Mouse (Mus musculus): ENCODE data around the gene Osbpl10. TPM values are rescaled to one million over a fixed set of nuclear protein-coding genes. Genes with fewer than 3 reads are reported as not detected.

Gene Osbpl10
- polyA plus RNA-seq, 1 experiment = 0.25 TPM

GRCm38 (mm10) chr9:115217984-115218383 is 239.6 kb downstream of the Osbpl10 start:
- TF ChIP-seq GATA1 (IDR thresholded peaks at IDR 0.05; ENCODE audit: borderline replicate concordance, low read length) = no peak
- Histone ChIP-seq H3K4me1 (peaks cover 44% of the 10 kb centered on the region), H3K36me3 (replicated peaks; ENCODE audit: low read length) (no peaks in the 10 kb centered on the region), H3K27me3 (replicated peaks) (peaks cover 4% of the 10 kb centered on the region), H3K9me3 (no peaks in the 10 kb centered on the region), H3K4me3 (replicated peaks) (no peak overlapping the region)

DNA sequence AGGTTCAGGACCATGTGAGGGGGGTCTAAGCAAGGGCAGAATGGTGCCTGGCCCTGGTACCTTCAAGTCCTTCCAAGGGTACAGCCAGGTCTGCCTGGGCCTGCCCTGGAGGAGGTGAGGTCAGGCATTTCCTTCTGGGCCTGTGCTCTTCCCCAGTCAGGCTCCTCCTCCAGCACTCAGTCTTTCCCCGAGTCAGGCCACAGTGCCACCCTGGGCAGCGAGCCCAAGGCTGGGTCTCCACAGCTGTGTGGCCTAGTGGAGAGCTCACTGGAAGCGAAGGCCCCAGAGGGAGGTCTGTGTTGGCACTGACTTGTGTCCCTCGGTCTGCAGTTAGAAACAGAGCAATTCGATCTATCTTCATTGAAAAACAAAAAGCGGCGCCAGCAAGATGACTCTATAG is 242.1 kb downstream of the Osbpl10 start:
- Histone ChIP-seq H3K36me3 (replicated peaks; ENCODE audit: low read length) (no peaks in the 10 kb centered on the region), H3K4me1 (peaks cover 40% of the 10 kb centered on the region), H3K9me3 (no peaks in the 10 kb centered on the region), H3K4me3 (replicated peaks) (no peak overlapping the region), H3K27me3 (replicated peaks) (peaks cover 10% of the 10 kb centered on the region)
- TF ChIP-seq GATA1 (IDR thresholded peaks at IDR 0.05; ENCODE audit: borderline replicate concordance, low read length) = no peak
- no peak for TF ChIP-seq FLI1 (IDR thresholded peaks at IDR 0.05; ENCODE audit: low read length)

GRCm38 (mm10) chr9:115221265-115221664 is 242.9 kb downstream of the Osbpl10 start:
- TF ChIP-seq FLI1 (IDR thresholded peaks at IDR 0.05; ENCODE audit: low read length) (no peak), GATA1 (IDR thresholded peaks at IDR 0.05; ENCODE audit: borderline replicate concordance, low read length) (no peak)
- Histone ChIP-seq H3K4me3 (replicated peaks) (no peak overlapping the region), H3K27me3 (replicated peaks) (peaks cover 12% of the 10 kb centered on the region), H3K36me3 (replicated peaks; ENCODE audit: low read length) (no peaks in the 10 kb centered on the region), H3K4me1 (peaks cover 32% of the 10 kb centered on the region), H3K9me3 (no peaks in the 10 kb centered on the region)

DNA sequence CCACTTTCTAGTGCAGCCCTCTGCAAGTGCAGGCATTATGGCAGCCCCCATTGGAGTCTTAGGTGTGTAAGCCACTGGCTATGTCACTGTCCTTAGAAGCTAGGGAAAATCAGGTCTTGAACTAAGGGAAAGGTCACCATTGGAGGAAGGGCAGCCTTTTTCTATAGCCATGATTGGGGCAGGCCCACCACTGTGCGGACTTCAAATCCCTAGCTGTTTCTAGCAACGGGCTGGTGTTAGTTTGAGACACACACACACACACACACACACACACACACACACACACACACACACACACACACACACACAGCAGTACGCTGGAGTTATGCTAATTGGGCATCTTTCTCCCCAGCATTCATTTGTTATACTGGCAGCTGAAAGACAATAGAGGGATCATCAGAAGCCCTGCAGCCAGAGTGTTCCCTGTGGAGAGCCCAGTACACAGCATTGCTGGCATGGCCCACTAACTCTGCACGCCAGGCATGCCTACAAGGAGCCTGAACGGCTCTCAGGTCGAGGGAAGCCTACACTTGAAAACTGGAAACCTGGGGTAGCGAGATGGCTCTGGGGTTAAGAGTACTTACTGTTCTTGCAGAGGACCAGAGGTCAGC is 246.5 kb downstream of the Osbpl10 start:
- H3K9me3 ChIP-seq = no peaks in the 10 kb centered on the region
- H3K36me3 ChIP-seq (replicated peaks; ENCODE audit: low read length) = no peaks in the 10 kb centered on the region
- no peak overlapping the region for H3K4me3 ChIP-seq (replicated peaks)
- H3K4me1 ChIP-seq = peaks cover 41% of the 10 kb centered on the region
- peaks cover 14% of the 10 kb centered on the region for H3K27me3 ChIP-seq (replicated peaks)
- TF ChIP-seq FLI1 (IDR thresholded peaks at IDR 0.05; ENCODE audit: low read length) (no peak), GATA1 (IDR thresholded peaks at IDR 0.05; ENCODE audit: borderline replicate concordance, low read length) (no peak)

DNA sequence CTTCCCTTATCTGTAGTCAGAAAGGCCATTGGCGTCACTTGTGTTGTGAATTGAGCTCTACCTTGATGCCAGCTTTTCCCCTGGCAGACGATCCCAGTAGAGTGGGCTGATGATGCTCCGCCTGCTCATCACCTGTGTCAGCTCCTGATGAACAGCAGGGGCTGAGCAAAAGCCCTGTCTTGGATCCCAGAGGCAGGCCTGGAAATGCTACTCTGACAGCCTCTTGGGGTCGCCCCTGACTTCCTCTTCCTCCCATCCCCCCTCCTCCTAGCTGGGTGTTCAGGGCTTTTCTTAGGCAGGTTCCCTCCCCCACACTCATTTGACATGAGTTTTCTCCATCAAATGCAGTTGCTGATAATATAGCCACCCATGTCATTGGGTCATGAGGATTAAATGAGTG is 250.8 kb downstream of the Osbpl10 start:
- Histone ChIP-seq H3K27me3 (replicated peaks) (peaks cover 7% of the 10 kb centered on the region), H3K4me1 (peaks cover 34% of the 10 kb centered on the region), H3K4me3 (replicated peaks) (no peak overlapping the region), H3K9me3 (no peaks in the 10 kb centered on the region), H3K36me3 (replicated peaks; ENCODE audit: low read length) (no peaks in the 10 kb centered on the region)
- TF ChIP-seq FLI1 (IDR thresholded peaks at IDR 0.05; ENCODE audit: low read length) = no peak
- no peak for TF ChIP-seq GATA1 (IDR thresholded peaks at IDR 0.05; ENCODE audit: borderline replicate concordance, low read length)

- peaks cover 35% of the 10 kb centered on the region for H3K4me1 ChIP-seq
- no peak for TF ChIP-seq GATA1 (IDR thresholded peaks at IDR 0.05; ENCODE audit: borderline replicate concordance, low read length)
- TF ChIP-seq FLI1 (IDR thresholded peaks at IDR 0.05; ENCODE audit: low read length) = no peak
- H3K27me3 ChIP-seq (replicated peaks) = peaks cover 7% of the 10 kb centered on the region
These were observed 251.3 kb downstream of the Osbpl10 start for GRCm38 (mm10) chr9:115229676-115230075.

GRCm38 (mm10) chr9:115230141-115230540 is 251.8 kb downstream of the Osbpl10 start:
- H3K36me3 ChIP-seq (replicated peaks; ENCODE audit: low read length) = no peaks in the 10 kb centered on the region
- peaks cover 35% of the 10 kb centered on the region for H3K4me1 ChIP-seq
- no peak for TF ChIP-seq GATA1 (IDR thresholded peaks at IDR 0.05; ENCODE audit: borderline replicate concordance, low read length)
- no peak for TF ChIP-seq FLI1 (IDR thresholded peaks at IDR 0.05; ENCODE audit: low read length)
- peaks cover 7% of the 10 kb centered on the region for H3K27me3 ChIP-seq (replicated peaks)
- no peak overlapping the region for H3K4me3 ChIP-seq (replicated peaks)
- H3K9me3 ChIP-seq = no peaks in the 10 kb centered on the region

More at GRCm38 (mm10) chr9:115229676-115230075, 251.3 kb downstream of the Osbpl10 start:
- Histone ChIP-seq H3K36me3 (replicated peaks; ENCODE audit: low read length) (no peaks in the 10 kb centered on the region), H3K9me3 (no peaks in the 10 kb centered on the region), H3K4me3 (replicated peaks) (no peak overlapping the region)

- peaks cover 38% of the 10 kb centered on the region for H3K4me1 ChIP-seq
- peaks cover under 1% of the 10 kb centered on the region for H3K36me3 ChIP-seq (replicated peaks; ENCODE audit: low read length)
- H3K9me3 ChIP-seq = no peaks in the 10 kb centered on the region
- peaks cover 4% of the 10 kb centered on the region for H3K27me3 ChIP-seq (replicated peaks)
- no peak overlapping the region for H3K4me3 ChIP-seq (replicated peaks)
- no peak for TF ChIP-seq GATA1 (IDR thresholded peaks at IDR 0.05; ENCODE audit: borderline replicate concordance, low read length)
- no peak for TF ChIP-seq FLI1 (IDR thresholded peaks at IDR 0.05; ENCODE audit: low read length)
These were observed 253.1 kb downstream of the Osbpl10 start for GRCm38 (mm10) chr9:115231476-115231875.

DNA sequence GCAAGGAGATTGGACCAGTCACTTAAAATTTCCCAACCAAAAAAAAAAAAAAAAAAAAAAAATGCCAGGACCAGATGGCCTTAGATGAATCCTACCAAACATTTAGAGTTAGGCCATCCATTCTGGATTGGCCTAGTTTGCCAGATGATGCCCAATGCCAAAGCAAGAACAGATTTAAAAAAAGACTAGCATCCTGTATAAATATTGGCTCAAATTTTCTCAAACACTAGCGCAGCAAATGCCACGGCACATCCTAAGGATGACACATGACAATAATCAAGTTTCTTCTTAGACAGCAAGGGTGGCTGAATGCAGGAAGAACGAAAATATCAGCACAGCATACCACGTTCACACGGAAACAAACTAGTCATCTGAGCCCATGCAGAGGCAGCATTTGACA is 255.4 kb downstream of the Osbpl10 start:
- H3K4me3 ChIP-seq (replicated peaks) = no peak overlapping the region
- no peak for TF ChIP-seq FLI1 (IDR thresholded peaks at IDR 0.05; ENCODE audit: low read length)
- TF ChIP-seq GATA1 (IDR thresholded peaks at IDR 0.05; ENCODE audit: borderline replicate concordance, low read length) = no peak
- no peaks in the 10 kb centered on the region for H3K27me3 ChIP-seq (replicated peaks)
- H3K9me3 ChIP-seq = no peaks in the 10 kb centered on the region
- H3K4me1 ChIP-seq = peaks cover 50% of the 10 kb centered on the region
- H3K36me3 ChIP-seq (replicated peaks; ENCODE audit: low read length) = peaks cover 14% of the 10 kb centered on the region

- TF ChIP-seq FLI1 (IDR thresholded peaks at IDR 0.05; ENCODE audit: low read length) = no peak
- TF ChIP-seq GATA1 (IDR thresholded peaks at IDR 0.05; ENCODE audit: borderline replicate concordance, low read length) = no peak
- Histone ChIP-seq H3K9me3 (no peaks in the 10 kb centered on the region), H3K36me3 (replicated peaks; ENCODE audit: low read length) (peaks cover 22% of the 10 kb centered on the region), H3K27me3 (replicated peaks) (no peaks in the 10 kb centered on the region), H3K4me1 (peaks cover 44% of the 10 kb centered on the region), H3K4me3 (replicated peaks) (no peak overlapping the region)
These were observed 256.2 kb downstream of the Osbpl10 start for GRCm38 (mm10) chr9:115234561-115234960.
